Mouse (Mus musculus) forelimb bud, embryonic 11.5 days (tissue): ENCODE measurements around the gene Tenm4.
A peak's percentile ranks its signal among the peaks of the same experiment; 100 is the strongest.

Experiments
- DNase-seq: peaks from one replicate; pipeline ENCODE4 v3.0.0-alpha.2; 2012; ENCODE audit warnings: low read depth, low spot score

Tenm4 gene

DNA sequence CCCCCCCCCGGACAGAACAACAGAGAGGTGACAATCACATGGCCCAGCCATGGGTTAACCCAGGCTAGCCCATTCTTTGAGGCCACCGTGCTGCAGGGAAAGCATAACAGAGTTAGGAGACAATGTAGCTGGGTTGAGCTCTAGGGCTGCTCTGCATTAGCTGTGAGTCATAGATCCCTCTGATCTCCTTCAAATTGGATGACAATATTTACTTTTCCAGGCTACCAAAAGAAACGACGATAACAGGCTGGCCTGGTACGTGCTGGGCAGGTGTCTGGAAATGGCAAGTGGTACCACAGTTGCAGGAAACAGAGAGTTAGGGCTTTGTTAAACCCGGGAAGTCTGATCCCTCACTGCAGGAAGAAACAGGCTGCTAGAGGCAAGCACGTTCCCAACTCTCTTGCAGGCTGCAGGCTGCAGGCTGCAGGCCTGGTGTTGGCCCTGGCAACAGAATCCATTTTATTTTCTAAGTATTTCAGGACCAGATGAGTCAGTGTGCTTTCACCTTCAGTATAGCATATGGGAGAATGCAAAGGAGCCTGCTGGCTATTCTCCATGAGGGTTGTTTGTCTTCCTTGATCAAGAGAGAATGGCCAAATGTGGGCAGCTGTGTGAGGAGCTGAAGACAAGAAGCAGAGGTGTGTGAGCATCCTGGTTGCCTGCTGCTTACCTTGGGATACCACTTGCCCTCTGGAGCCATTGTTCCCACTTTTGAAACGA is 353.6 kb downstream of the Tenm4 start:
- DNase-seq: no peak

DNA sequence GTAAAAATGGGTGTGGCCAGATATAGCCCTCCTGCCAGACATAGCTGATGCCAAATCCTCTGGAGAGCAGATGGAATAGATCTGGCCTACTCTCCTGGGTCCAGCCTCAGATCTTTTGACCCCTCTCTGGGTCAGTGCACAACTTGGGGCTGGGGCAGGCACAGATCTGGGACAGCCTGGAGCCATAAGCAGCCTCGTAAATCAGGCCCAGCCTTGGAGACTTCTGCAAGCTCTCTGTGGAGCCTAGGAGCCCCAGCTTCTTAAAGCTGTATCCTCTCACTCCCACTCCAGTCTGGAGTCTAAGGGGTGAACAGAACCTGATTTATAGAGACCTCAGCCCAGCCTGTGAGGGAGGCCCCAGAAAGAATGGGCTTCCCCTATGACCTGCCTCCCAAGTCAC is 354.3 kb downstream of the Tenm4 start:
- no peak for DNase-seq

GRCm38 (mm10) chr7:96530571-96531426 is 359.8 kb downstream of the Tenm4 start:
- DNase-seq: no peak

GRCm38 (mm10) chr7:96531954-96532737 is 361.1 kb downstream of the Tenm4 start:
- DNase-seq: no peak

DNA sequence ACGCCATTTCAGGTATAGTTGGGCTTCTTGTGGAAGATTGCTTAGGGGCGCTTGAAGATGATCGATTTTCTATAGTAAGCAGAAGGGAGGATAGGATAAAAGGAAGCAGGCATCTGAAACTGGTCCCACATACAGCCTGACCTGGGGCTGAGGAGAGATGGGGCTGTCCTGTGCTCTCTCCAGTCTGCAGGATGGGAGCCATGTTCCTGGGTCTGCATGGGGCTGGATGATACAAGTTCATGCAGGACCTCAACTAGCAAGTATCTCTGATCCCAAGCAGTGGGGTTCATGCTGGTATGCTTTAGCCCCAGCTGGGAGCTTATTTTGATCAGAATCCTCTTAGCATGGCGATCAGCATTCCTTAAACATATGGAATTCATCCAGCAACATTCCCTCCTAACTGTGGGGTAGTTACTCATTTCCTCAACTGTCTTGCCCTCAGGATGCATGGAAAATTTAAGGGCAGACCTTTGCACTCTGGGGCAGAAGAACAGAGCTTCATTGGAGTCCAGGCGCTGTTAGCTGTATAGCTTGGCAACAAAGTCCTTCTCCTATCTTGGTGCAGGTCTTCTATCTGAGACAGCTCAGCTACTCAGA is 361.9 kb downstream of the Tenm4 start:
- DNase-seq: peak; percentile 77

GRCm38 (mm10) chr7:96536313-96536880 is 365.4 kb downstream of the Tenm4 start:
- DNase-seq: no peak

GRCm38 (mm10) chr7:96539248-96540034 is 368.4 kb downstream of the Tenm4 start:
- no peak for DNase-seq

DNA sequence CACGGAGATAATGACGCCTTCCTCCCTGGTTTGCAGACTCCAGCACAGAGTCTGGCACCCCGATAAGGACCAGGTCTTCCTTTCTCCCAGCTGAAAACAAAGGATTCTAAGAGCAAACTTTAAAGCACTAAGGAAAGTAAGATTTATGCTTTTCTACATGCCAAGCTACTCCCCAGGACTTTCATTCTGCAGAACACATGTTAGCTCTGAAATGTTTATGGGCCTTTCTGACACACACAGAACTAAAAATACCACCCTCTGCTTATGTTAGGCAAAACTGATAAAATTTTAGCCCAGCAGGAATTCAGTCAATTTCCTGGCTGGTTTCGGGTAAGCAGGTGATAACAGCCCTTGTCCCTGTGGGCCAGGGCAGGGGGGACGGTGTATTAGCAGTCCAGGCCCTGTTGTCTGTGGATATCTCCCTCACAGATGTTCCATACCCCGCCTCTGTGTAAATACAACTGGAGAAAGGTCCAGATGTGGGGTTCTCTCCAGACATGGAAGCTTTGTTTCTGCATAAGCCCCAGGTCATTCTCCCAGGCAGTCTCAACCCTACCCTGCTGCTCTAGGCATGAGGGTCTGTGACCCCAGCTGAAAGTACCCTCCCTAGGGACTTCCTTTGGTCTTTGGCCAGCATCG is 369.5 kb downstream of the Tenm4 start:
- DNase-seq: peak; percentile 63

DNA sequence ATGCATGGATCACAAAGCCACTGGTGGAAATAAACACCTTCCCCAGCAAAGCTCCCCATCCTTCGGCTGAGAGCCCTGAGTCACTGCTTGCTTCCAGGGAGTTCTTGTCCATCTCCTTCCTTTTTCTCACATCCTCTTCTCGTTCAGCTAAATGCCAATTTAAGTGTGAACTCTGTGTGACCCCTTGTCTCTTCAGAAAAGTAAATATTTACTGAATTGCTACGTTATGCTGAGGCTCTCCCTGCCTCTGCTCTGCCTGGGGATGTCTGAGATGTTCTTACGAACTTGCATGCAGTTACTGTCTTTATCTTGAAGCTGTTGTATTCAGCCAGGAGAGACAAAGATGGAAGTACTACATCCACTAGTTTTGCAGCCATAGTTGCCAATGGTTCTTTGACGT is 374.9 kb downstream of the Tenm4 start:
- DNase-seq: no peak

GRCm38 (mm10) chr7:96551809-96552208 is 380.8 kb downstream of the Tenm4 start:
- DNase-seq: no peak

DNA sequence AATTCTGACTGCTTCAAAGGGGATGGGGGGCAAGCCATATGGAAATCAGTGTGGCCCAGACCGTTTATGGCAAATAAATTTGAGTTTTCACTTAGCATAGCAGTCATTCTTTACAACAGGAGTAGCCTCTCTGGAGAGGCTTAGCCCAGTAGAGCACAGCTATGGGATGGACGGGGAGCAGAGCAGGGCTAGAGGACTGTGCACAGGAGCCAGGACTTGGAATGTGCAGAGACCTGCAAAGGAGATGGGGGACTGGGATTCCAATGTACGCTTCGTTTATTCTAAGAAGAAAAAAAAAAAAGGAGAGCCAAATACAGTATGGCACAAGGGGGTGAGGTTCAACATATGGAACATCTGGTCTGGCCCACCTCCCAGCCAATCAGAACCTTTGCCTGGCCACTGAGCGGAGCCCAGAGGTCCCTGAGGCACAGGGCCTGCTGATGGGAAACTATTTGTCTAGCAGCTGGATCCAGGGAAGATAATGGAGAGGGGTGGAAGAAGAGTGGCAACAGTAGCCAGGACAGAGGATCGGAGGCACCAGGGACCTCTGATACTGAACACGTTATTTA is 381.3 kb downstream of the Tenm4 start:
- no peak for DNase-seq

DNA sequence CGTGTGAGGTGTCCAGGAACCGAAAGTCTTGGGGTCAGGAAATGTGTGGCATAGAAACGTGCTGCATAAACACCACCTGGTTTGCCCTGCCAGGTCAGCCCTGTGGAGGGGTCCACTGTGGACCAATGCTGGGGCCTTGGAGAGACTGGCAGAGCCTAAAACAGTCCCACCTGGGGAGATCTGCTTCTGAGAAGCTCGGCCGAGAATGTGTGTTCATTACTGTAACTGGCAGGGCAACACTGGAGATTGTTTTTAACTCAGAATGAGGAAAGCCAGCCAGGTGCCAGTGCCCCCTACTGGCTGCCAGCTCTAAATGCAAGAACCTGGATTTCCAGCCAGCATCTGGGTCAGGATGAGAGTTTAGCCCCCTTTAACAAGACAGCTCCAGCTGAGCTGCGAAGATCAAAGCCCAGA is 383.2 kb downstream of the Tenm4 start:
- DNase-seq: peak; percentile 71

DNA sequence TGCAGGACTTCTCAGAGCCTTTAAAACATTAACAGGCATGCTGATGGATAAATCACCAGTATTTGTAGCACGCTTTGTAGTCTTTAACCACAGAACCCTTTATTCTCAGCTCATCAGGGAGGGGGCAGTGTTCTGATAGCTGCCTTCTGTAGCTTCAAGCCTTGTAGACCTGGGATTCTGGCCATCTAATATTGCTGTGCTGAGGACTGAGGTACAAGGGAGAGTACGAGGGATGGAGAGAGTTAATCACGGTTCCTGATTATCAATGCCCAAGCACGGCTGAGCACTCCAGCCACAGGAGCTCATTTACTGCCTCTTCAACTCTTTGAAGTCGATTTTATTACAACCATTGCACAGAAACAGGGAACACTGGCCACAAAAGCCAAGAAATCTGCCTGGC is 384.2 kb downstream of the Tenm4 start:
- DNase-seq: peak; percentile 63

- DNase-seq: no peak
These were observed 385.7 kb downstream of the Tenm4 start for GRCm38 (mm10) chr7:96556756-96557155.

DNA sequence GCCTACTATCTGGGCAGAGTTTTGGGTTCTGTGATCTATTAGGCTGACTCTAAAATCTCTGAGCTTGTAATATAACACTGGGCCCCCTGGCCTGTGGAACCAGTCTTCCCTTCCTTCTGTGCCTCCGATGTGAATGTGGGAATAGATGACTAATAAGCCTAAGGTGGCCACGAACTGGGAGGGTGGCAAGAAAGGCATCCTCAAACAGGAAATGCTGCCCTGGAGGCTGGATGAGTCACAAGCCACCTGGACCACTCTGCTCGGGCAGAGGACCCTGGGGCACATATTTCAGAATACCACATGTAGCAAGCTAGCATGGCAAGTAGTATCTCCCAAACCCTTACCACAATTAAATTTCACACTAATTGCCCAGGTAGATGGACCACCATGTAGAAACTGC is 391.8 kb downstream of the Tenm4 start:
- no peak for DNase-seq

DNA sequence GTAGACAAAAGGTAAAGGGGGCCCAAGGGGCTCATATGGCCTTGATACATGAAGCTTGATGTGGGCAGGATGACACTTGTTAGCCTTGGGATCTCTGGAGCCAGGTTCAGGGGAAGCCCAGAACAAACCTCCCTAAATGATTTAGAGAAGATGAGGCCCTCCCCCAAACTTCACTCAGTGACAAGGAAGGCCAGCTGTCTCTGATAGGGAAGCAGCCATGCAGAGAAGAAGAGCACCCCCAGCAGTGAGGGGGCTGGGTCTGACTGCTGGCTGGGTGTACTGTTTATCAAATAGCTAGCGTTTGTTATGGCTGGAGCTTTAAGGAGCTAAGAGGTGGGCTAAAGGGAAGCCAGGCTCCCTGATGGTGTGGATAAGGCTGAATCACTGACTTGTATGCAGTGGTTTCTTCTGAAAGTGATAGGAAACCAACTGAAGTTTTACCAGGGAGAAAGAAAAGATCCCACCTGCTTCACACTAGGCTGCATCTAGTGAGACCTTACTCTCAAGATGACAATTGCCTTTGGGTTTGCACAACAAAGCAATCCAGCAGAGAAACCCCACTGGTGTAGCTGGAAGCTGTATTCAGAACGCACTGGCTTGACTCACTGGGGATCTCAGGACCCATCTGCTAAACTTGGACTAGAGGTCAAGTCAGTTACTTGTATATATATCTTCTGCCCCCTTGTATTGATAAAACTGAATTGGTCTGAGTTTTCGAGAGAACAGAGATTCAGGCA is 392.5 kb downstream of the Tenm4 start:
- no peak for DNase-seq

GRCm38 (mm10) chr7:96565806-96566205 is 394.8 kb downstream of the Tenm4 start:
- no peak for DNase-seq

DNA sequence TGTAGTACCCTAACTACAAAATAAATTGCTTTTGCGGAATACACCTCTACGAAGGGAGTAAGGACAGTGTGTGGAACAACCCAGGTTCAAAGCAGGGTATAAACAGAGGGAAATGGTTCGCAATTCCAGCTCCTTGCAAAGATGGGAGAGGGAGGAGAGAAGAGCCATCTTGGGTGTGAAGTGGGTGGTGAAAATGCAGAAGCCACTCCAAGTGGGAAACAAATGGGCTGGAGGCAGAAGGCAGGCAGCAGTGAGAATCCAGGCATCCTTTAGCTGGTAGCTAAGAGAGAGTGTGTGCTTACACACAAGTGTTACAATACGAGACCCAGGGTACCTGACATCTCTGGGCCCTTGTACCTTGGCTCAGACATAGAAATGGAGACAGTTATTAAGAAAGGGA is 395.2 kb downstream of the Tenm4 start:
- no peak for DNase-seq

DNA sequence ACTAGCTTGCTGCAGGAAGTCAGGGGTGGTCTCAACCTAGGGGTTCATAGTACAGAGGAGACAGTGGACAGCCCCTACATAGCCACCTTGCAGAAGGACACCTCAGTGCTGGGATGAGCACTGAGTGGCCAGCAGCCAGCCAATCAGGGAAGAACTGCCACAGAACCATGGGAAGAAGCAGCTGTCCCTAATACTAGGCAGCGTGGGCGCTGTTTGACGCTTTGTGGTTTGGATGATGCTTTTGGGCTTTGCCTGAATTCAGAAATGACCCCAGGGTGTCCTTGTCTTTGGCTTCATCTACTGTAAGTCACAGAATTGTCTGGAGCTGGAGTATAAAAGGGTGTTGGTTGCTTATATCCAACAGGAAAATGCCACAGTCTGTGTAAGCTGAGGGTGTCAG is 397.0 kb downstream of the Tenm4 start:
- DNase-seq: no peak
